Mouse (Mus musculus): ENCODE measurements at regions not wholly inside any gene's neighbourhood (a gene's known extent, or its start where the extent isn't known, plus 50 kb on each side); places are given as distances from the start of the nearest gene placed in this dataset.

DNA sequence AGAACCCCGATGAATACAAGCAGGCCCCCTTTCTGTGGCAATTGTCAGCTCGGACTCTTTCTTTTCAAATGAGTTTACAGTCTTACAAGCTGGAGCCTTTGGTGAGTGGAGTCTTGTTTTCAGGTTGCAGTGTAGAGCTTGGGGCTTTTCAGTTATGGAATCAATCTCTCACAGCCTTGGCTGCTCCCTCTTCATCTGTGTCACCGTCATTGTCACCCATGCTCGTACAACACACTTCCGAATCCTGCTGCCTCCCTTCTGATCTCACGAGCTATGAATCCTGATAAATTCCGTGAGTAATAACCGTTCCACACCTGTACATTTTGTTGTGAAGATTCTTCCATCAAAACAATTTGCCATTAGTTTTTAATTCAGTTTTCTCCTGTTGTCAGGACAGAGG, 97.7 kb downstream of the Trim42 start:
- WGBS (ENCODE audit: insufficient replicate concordance), result 83% methylated on average over 8 of the region's 8 CpGs
- no peak for ATAC-seq

DNA sequence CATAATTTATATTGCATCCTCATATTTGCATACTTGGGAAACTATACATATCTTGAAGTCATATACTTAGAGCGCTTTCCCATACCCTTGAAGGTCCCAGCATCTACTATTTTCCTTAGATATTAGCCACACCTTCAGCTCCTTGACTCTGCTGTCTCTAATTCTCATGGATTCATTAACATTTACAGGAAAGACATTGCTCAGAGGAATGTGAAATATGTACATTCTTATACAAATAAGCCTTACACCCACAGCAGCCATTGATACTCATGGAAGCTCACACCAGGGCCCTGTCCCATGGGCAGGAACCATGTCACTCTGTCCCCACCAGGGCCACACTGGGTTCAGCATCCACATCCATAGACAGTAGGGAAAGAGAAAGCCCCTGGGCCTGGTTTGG, 122.1 kb downstream of the Trim42 start:
- no peak for ATAC-seq
- no peak overlapping the region for H3K4me3 ChIP-seq (ENCODE audit: low read depth, low read length)
- no peak overlapping the region for H3K4me2 ChIP-seq (ENCODE audit: low read depth, low read length)
- no peaks in the 10 kb centered on the region for H3K27me3 ChIP-seq (ENCODE audit: insufficient read depth, low read length)
- no peaks in the 10 kb centered on the region for H3K9me3 ChIP-seq (ENCODE audit: low read length)
- no peaks in the 10 kb centered on the region for H3K4me1 ChIP-seq (ENCODE audit: insufficient read depth)
- 82% methylated on average over 1 of the region's 1 CpGs for WGBS (ENCODE audit: insufficient replicate concordance)
- no peak overlapping the region for H3K27ac ChIP-seq (ENCODE audit: low read depth)
- TF ChIP-seq EP300 (IDR thresholded peaks at IDR 0.05; ENCODE audit: low read depth), result no peak
- no peak for TF ChIP-seq CTCF (IDR thresholded peaks at IDR 0.05; ENCODE audit: low read depth)
- H3K36me3 ChIP-seq (replicated peaks; ENCODE audit: insufficient read depth, low read length), result no peaks in the 10 kb centered on the region
- no peak overlapping the region for H3K9ac ChIP-seq (replicated peaks)
- DNase-seq, result no peak

More for the DNA sequence above, 97.7 kb downstream of the Trim42 start:
- Histone ChIP-seq H3K4me1 (ENCODE audit: insufficient read depth) (no peaks in the 10 kb centered on the region), H3K9ac (replicated peaks) (no peak overlapping the region), H3K4me3 (ENCODE audit: low read depth, low read length) (no peak overlapping the region), H3K27ac (ENCODE audit: low read depth) (no peak overlapping the region), H3K4me2 (ENCODE audit: low read depth, low read length) (no peak overlapping the region), H3K27me3 (ENCODE audit: insufficient read depth, low read length) (no peaks in the 10 kb centered on the region), H3K9me3 (ENCODE audit: low read length) (no peaks in the 10 kb centered on the region), H3K36me3 (replicated peaks; ENCODE audit: insufficient read depth, low read length) (no peaks in the 10 kb centered on the region)
- no peak for DNase-seq
- no peak for TF ChIP-seq CTCF (IDR thresholded peaks at IDR 0.05; ENCODE audit: low read depth)
- no peak for TF ChIP-seq EP300 (IDR thresholded peaks at IDR 0.05; ENCODE audit: low read depth)

DNA sequence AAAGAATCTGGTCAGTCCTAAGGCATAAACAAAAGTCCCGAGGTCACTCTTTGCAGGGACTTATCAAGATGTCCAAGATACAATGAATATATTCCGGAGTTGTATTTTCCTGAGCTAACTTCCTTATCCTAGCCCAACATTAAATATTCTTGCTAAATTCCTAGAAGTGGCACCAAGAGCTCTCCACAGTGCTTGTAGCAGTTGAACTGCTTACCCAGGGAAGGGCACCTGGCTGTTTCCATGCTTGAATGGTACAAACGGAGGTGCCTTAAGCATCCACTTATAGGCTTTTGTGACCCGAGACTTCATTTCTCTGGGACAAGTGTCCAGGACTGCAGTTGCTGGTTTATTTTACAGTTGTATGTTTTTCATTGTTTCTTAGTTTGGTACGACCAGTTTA, 115.1 kb upstream of the Slc25a36 start:
- no peak for DNase-seq

DNA sequence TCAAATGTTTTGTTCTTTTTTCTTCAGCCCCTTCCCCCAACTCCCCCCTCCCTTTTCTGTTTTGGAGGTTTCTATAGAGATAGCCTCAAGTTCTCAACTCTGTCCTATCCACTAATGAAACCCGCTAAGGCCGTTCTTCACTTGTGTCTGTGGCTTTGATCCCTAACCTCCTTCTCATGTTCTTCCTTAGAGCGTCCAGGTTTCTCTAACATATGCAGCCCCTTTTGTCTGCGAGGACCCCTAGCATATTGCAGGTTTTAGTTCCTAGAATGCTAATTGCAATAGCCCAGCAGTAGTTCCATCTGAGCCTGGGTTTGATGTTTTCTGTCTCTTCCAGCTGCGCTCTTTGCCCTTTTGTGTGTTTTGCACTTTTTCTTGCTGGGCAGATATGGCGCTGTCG, 113.6 kb upstream of the Slc25a36 start:
- Histone ChIP-seq H3K36me3 (replicated peaks; ENCODE audit: insufficient read depth, low read length) (no peaks in the 10 kb centered on the region), H3K9me3 (ENCODE audit: low read length) (no peaks in the 10 kb centered on the region), H3K4me1 (ENCODE audit: insufficient read depth) (no peaks in the 10 kb centered on the region), H3K9ac (replicated peaks) (no peak overlapping the region), H3K4me2 (ENCODE audit: low read depth, low read length) (no peak overlapping the region), H3K27ac (ENCODE audit: low read depth) (no peak overlapping the region), H3K4me3 (ENCODE audit: low read depth, low read length) (no peak overlapping the region), H3K27me3 (ENCODE audit: insufficient read depth, low read length) (no peaks in the 10 kb centered on the region)
- TF ChIP-seq EP300 (IDR thresholded peaks at IDR 0.05; ENCODE audit: low read depth) (no peak), CTCF (IDR thresholded peaks at IDR 0.05; ENCODE audit: low read depth) (no peak)
- DNase-seq, result no peak
- 40% methylated on average over 7 of the region's 7 CpGs for WGBS (ENCODE audit: insufficient replicate concordance)
- no peak for ATAC-seq

More for the DNA sequence above, 115.1 kb upstream of the Slc25a36 start:
- H3K27me3 ChIP-seq (ENCODE audit: insufficient read depth, low read length), result no peaks in the 10 kb centered on the region
- no peak overlapping the region for H3K4me3 ChIP-seq (ENCODE audit: low read depth, low read length)
- H3K9ac ChIP-seq (replicated peaks), result no peak overlapping the region
- no peak overlapping the region for H3K4me2 ChIP-seq (ENCODE audit: low read depth, low read length)
- H3K4me1 ChIP-seq (ENCODE audit: insufficient read depth), result no peaks in the 10 kb centered on the region
- no peaks in the 10 kb centered on the region for H3K36me3 ChIP-seq (replicated peaks; ENCODE audit: insufficient read depth, low read length)
- TF ChIP-seq EP300 (IDR thresholded peaks at IDR 0.05; ENCODE audit: low read depth) (no peak), CTCF (IDR thresholded peaks at IDR 0.05; ENCODE audit: low read depth) (no peak)
- WGBS (ENCODE audit: insufficient replicate concordance), result 68% methylated on average over 5 of the region's 5 CpGs
- no peaks in the 10 kb centered on the region for H3K9me3 ChIP-seq (ENCODE audit: low read length)
- no peak overlapping the region for H3K27ac ChIP-seq (ENCODE audit: low read depth)
- ATAC-seq, result no peak

DNA sequence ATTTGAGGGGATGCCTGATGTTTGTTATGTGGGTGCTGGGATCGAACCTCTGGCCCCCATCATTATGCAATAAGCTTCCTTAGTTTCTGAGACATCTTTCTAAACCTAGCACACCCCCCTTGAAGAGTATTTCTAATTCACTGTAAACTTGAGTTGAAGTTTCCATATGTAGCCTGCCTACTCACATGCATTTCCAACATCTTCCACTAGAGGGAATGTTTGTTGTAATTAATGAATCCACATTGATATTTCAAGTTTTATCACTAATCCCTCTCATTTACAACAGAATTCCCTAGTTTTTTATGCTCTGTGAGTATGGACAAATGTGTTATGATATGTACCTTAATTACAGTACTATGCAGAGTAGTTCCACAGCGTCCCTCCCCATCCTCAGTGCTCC, 103.8 kb upstream of the Slc25a36 start:
- no peak overlapping the region for H3K4me2 ChIP-seq (ENCODE audit: low read depth, low read length)
- no peaks in the 10 kb centered on the region for H3K36me3 ChIP-seq (replicated peaks; ENCODE audit: insufficient read depth, low read length)
- DNase-seq (no peak), ATAC-seq (no peak)
- TF ChIP-seq EP300 (IDR thresholded peaks at IDR 0.05; ENCODE audit: low read depth) (no peak), CTCF (IDR thresholded peaks at IDR 0.05; ENCODE audit: low read depth) (peak; percentile 38)
- no peak overlapping the region for H3K4me3 ChIP-seq (ENCODE audit: low read depth, low read length)
- H3K27ac ChIP-seq (ENCODE audit: low read depth), result no peak overlapping the region
- H3K9ac ChIP-seq (replicated peaks), result no peak overlapping the region
- 32% methylated on average over 2 of the region's 2 CpGs for WGBS (ENCODE audit: insufficient replicate concordance)
- no peaks in the 10 kb centered on the region for H3K9me3 ChIP-seq (ENCODE audit: low read length)
- no peaks in the 10 kb centered on the region for H3K27me3 ChIP-seq (ENCODE audit: insufficient read depth, low read length)
- no peaks in the 10 kb centered on the region for H3K4me1 ChIP-seq (ENCODE audit: insufficient read depth)

DNA sequence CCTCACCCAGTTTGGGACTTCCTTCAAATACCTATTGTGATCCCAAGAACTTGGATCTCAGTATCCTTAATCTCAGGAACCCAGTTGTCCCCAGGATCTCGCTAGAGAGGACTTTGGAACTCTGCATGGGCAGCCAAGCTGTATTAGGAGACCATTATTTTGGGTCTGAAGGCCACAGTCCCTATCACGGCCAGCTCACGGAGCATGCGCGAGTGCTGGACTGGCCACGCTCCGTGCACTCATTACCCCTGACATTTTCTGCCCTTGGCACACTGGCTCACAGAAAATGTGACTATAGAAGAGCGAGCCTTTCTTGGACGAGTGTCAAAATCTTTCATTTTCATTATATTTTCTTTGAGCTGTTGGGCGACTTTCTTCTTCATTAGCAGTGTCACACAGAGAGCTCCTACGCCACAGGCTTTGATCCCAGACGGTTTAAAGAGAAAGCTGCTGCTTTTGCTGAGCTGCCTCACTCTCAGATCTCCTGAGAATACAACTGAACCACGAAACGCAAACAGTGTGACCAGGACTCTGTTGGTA, 79.4 kb upstream of the Slc25a36 start:
- H3K27me3 ChIP-seq (ENCODE audit: insufficient read depth, low read length), result no peaks in the 10 kb centered on the region
- H3K9me3 ChIP-seq (ENCODE audit: low read length), result no peaks in the 10 kb centered on the region
- no peak overlapping the region for H3K4me3 ChIP-seq (ENCODE audit: low read depth, low read length)
- H3K4me1 ChIP-seq (ENCODE audit: insufficient read depth), result no peaks in the 10 kb centered on the region
- WGBS (ENCODE audit: insufficient replicate concordance), result 79% methylated on average over 14 of the region's 14 CpGs
- ATAC-seq, result no peak
- H3K27ac ChIP-seq (ENCODE audit: low read depth), result no peak overlapping the region
- H3K36me3 ChIP-seq (replicated peaks; ENCODE audit: insufficient read depth, low read length), result no peaks in the 10 kb centered on the region
- no peak for DNase-seq
- H3K9ac ChIP-seq (replicated peaks), result no peak overlapping the region
- no peak for TF ChIP-seq CTCF (IDR thresholded peaks at IDR 0.05; ENCODE audit: low read depth)
- TF ChIP-seq EP300 (IDR thresholded peaks at IDR 0.05; ENCODE audit: low read depth), result no peak
- no peak overlapping the region for H3K4me2 ChIP-seq (ENCODE audit: low read depth, low read length)

DNA sequence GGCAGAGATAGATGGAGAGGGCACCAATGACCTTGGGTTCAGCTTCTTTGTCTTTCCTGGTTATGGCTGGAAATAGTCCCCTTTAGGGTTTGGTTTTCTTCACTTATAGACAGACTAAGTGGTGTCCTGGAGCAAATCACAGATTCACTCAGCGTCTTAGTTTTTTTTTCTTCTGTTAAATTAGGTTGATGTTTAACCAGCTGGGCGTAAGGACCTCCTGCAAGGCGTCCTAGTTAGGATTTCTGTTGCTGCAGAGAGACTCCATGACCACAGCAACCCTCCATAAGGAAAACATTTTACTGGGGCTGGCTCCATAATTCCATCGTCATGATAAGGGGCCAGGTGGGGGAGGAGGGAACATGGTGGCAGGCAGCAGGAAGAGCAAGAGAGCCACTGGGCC, 78.7 kb upstream of the Slc25a36 start:
- H3K9ac ChIP-seq (replicated peaks), result no peak overlapping the region
- TF ChIP-seq EP300 (IDR thresholded peaks at IDR 0.05; ENCODE audit: low read depth) (no peak), CTCF (IDR thresholded peaks at IDR 0.05; ENCODE audit: low read depth) (no peak)
- no peak overlapping the region for H3K4me3 ChIP-seq (ENCODE audit: low read depth, low read length)
- H3K4me2 ChIP-seq (ENCODE audit: low read depth, low read length), result no peak overlapping the region
- no peaks in the 10 kb centered on the region for H3K9me3 ChIP-seq (ENCODE audit: low read length)
- no peaks in the 10 kb centered on the region for H3K4me1 ChIP-seq (ENCODE audit: insufficient read depth)
- 81% methylated on average over 4 of the region's 4 CpGs for WGBS (ENCODE audit: insufficient replicate concordance)
- no peaks in the 10 kb centered on the region for H3K36me3 ChIP-seq (replicated peaks; ENCODE audit: insufficient read depth, low read length)
- no peak overlapping the region for H3K27ac ChIP-seq (ENCODE audit: low read depth)
- H3K27me3 ChIP-seq (ENCODE audit: insufficient read depth, low read length), result 0 out of 2 replicates have a peak, but pooled peaks cover 3% of the 10 kb centered on the region
- no peak for ATAC-seq
- no peak for DNase-seq
